Mouse (Mus musculus): Measurements from ENCODE around the gene St3gal3. TPM values are rescaled to one million over a fixed set of nuclear protein-coding genes. Genes with fewer than 3 reads are reported as not detected.

The St3gal3 gene
- polyA plus RNA-seq, 1 experiment, result 19.7 TPM

DNA sequence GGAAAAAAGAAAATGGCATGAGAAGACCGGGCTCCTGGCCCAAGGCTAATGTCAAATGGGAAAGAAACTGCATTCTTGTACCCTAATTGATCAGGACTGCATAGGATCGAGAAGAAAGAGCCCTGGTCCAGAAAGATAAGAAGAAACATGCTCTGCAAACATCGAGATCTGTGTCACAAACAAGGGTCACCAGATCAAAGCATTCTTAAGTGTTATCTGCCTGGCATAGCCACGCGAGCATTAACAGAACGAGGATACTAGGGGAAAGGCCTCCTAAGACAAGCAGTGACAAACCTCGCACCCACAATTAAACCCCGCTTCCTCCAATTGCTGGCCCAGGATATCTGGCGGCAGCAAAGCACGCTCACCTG lies 13.6 kb upstream of the St3gal3 start:
- TF ChIP-seq GATA1 (IDR thresholded peaks at IDR 0.05; ENCODE audit: low read length), result peak; percentile 28

DNA sequence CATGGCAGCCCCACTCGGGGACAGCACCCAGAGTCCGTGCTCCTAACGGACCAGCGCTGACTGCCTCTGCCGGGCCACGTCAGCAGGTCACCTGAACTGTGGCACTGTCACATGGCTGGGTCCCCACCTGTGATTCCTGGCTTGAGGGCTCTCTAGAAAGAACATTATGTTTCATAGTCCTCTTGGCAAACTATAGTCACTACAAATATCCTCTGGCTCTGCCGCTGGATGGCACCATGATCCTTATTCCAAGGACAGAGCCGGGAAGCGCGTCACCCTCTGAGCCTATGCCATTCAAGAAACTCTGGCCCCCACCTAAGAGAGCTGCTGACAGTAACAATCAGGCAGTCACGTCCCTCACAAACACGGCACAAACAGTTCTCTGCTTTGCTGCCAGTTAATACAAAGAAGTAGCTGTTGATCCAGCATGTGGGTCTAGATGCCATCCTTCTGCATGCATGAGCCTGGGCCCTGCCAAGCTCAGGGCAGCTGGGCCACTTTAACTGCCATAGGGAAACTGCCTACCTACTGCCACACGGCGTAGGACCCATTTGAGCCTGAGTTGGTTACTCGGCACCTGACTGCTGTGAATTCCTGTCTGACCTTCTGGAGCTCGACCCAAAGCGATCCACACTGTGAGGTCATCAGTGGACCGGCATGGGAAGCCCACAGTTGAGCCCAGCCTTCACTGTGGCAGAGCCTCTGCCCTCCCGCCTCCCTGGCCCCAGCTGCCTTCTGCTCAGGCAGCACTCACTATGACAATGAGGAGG lies 13.0 kb upstream of the St3gal3 start:
- TF ChIP-seq GATA1 (IDR thresholded peaks at IDR 0.05; ENCODE audit: low read length), result no peak

DNA sequence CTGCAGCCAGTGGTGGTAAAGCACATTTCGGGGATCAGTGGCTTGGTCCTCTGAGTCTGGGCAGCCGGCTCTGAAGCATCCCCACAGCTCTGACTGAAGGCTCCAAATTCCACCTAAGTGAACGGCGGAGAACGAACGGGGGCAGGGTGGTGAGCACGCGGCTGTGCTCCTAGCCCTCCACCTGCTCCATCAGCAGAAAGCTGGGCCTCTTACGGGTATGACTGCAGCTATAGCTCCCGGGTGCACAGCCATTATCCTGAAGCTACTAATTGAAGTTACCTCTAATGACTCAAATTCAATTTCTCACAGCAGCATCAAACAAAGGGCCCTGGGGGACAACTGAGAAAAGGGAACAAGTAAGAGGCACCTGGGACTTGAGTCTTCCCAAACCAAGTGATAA lies 12.4 kb upstream of the St3gal3 start:
- no peak for TF ChIP-seq GATA1 (IDR thresholded peaks at IDR 0.05; ENCODE audit: low read length)

DNA sequence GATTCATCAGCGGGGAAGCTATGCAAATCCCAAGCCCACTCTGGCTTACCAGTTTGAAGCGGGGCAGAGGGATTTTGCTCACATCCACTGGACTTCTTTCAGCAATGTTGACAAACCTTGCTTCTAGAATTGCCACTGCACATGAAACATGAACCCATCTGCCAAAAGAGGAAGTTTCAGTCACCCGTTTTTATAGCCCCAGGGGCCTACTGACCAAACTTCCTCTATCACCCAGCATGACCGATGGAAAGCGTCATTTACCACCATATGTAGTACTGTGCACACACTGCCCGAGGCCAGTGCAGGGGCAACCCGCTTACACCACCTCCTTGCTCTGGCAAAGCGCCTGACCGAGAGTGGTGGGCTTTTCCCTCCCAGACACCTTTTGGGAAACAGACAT lies 9.6 kb upstream of the St3gal3 start:
- TF ChIP-seq GATA1 (IDR thresholded peaks at IDR 0.05; ENCODE audit: low read length), result no peak

DNA sequence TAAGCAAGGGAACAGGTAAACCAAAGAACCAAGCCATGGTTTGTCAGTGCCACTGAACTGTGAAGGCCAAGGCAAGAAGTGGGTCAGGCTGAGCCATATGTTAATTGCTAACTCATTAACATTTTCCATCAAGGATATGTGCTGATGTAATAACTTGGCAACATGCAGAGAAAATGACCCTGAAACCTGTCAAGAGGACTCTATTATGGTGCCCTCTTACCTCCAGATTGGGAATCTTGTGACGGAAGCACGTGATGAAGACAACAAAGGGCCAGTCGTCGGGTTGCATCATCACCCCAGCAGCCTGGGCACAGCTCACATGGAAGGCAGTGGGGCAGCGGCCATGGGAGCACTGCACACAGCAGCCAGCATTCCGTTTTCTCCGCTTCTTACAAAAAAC lies 9.0 kb upstream of the St3gal3 start:
- no peak for TF ChIP-seq GATA1 (IDR thresholded peaks at IDR 0.05; ENCODE audit: low read length)

DNA sequence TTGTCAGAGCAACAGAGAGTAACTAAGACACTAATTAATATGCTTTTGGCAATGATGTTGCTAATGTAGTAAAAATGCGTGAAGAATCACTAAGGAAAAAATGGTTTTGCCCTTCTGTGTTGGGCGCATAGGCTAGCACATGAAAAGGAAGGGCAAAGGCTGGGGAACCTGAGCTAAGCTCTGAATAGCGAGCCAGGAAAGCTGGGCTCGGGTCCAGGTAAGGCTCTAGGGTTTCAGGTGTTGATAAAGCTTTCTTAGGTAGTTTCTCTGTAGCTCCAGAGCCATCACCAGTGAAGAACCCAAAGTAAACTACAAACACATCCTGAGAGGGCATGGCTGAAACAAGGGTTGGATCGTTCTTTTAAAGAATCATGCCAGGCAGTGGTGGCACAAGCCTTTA lies 6.8 kb upstream of the St3gal3 start:
- TF ChIP-seq GATA1 (IDR thresholded peaks at IDR 0.05; ENCODE audit: low read length), result no peak

DNA sequence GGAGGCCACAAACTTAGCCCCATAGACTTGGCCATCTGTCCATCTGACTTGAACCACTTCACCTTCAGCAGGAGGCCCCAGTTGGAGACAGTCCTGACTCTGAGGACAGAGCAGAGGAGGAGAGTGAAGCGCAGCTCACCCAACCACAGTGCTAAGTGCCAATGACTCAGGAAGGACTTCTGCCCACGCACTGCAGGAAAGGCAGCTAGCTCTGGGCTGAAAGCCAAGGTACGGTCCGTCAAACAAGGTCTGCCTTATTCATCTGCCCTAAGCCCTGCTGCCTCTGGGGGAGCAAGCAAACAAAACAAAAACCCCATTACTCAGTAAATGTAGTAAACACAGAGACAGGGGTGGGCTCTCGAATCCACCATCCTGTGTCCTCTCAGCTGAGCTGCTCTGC lies 4.2 kb upstream of the St3gal3 start:
- no peak for TF ChIP-seq GATA1 (IDR thresholded peaks at IDR 0.05; ENCODE audit: low read length)

DNA sequence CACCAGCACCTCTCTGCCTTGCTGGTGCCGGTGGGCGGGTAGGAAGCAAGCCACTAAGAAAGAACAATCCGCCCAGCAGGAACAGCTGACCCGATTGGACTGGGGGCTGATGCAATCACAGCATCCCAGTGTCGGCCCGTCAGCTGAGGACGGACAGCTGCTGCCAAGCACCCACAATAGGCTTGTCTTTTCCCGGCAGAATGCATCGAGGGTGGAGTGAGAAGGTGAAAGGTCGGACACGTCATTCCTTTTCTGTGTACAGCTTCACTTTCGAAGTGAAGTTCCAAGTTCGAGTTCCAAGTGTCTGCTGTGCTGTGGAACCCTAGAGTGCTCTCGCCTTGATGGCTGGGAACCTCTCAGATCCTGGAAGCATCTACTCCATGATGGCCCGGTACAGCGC lies 3.1 kb upstream of the St3gal3 start:
- no peak for TF ChIP-seq GATA1 (IDR thresholded peaks at IDR 0.05; ENCODE audit: low read length)

DNA sequence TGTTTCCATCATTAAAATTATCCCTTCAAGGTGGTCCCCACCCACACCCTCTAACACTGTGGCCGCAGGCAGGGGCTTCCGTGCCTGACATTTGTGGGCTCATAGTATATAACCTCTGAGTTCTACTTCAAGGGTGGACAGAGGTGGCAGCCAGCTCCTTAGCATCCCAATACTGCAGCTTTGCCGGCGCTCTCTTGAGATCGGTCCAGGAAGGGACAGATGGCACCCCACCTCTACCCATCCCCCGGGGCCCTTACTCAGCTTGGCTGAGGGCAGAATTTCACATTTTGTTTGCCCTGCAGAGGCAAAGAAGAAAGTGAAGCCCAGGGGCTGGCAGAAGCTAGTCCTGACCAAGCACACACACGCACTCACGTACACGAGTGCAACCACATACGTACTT lies 2.6 kb upstream of the St3gal3 start:
- no peak for TF ChIP-seq GATA1 (IDR thresholded peaks at IDR 0.05; ENCODE audit: low read length)

DNA sequence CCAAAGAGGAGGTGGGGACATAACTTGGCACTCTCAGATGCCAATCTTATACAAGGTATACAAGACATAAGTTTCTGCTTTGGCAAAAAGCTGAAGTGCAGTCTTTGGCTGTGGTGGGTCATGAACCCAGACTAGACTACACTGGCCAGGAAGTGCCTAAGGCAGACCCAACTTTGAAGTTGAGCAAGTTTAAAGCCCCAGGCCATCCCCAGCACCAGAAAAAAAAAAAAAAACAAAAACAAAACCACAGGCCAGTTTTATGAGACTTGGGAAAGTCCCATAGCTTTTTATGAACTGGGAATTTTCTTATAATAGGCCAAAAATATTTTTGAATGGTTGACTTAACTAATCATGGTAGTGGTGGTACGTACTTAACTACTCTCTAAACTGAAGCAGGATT lies 700 bp upstream of the St3gal3 start:
- TF ChIP-seq GATA1 (IDR thresholded peaks at IDR 0.05; ENCODE audit: low read length), result no peak

DNA sequence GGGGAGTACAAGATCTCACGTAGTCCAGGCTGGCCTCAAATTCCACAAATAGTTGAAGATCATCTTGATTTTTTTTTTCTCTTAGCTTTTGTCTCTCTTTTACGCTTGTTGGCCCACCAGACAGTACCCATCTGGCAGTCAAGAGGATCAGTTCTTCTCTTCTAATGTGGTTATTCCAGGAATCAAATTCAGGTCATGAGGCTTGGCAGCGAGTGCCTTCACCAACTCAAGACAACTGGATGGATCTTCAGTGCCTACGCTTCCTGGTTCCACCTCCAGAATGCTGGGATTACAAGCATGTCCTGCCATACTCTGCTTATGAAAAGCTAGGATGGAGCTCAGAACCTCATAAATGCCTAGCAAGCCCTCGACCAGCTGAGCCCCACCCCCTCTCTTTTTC lies 3.4 kb downstream of the St3gal3 start:
- TF ChIP-seq GATA1 (IDR thresholded peaks at IDR 0.05; ENCODE audit: low read length), result no peak

DNA sequence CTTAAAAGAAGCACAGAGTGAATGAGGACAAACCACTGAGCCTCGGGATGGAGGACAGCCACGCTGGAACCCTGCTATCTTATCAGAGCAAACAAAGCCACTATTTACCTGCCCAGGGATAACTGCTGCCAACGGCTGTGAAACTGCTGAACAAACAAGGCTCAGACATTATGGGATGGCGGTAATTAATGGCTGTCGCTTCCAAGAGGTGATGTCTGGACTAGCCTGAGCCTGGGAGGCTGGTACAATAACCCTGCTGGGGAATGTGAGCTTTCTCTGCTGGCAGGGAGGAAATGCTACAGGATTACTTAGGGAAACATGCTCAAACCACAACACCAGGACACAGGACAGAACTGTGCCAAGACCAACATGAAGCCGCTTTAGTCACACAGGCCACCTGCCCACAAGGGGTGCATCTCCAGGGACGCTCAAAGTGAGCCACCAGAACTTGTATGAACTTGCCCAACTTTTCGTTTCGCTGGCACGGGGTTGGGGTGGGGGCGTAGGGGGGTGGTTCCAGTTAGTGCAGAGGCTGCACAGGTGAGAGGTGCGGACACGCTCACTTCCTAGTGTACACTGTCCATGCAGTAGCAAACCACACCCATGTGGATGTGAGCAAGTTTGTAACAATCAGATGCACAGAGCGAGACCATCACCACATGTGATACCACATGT lies 11.5 kb downstream of the St3gal3 start:
- no peak for TF ChIP-seq GATA1 (IDR thresholded peaks at IDR 0.05; ENCODE audit: low read length)

DNA sequence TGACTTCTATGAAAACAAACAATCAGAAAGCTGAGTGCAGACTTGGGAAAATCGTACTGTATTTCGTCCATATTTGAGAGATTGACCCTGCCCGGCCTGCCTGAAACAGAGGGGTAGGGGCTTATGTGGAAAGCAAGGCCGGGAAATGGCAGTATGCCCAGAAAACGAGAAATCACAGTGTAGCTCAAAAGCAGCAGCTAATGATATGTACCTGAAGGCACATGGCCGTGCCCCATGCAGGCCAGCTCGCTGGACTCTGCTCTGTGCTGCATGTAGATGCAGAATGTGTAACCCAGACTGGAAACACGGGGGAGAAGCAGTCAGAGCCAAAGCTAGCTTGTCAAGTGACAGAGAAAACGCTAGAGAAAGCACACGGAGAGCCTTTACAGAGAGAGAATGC lies 12.6 kb downstream of the St3gal3 start:
- TF ChIP-seq GATA1 (IDR thresholded peaks at IDR 0.05; ENCODE audit: low read length), result no peak

DNA sequence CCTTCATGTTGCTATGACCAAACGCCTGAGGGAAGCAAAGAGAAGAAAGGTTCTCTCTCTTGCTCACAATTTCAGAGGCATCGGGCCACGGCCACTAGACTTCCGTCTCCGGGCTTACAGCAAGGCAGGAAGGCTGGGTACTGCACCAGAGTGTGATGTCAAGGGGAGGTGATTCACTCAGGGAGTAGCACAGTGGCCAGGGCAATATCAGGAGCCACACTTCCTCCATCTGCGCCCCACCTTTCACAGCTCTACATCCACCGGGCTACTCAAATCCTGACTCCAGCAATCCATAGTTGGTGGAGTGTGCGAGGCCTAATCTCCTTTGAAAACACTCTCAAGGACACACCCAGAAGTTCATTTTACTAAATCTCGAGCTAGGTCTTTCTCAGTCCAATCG lies 17.1 kb downstream of the St3gal3 start:
- no peak for TF ChIP-seq GATA1 (IDR thresholded peaks at IDR 0.05; ENCODE audit: low read length)

DNA sequence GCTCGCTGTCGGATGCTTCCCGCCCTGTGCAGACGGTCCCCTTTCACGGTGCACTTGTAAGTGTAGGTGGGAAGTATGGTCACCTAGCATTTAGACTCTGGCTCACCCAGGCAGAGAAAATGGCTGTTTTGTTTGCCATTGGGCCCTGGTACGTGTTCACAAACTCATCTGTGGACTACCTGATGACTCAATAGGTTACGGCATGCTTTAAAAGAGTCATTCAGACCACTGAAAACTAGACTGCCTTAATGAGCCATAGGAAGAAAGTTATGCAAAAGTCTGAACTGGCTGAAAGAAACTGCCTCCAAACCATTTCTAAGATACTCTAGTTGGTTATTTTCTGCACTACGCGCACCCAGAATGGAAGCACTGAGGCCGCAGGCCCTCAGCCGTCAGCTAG lies 18.6 kb downstream of the St3gal3 start:
- TF ChIP-seq GATA1 (IDR thresholded peaks at IDR 0.05; ENCODE audit: low read length), result no peak

DNA sequence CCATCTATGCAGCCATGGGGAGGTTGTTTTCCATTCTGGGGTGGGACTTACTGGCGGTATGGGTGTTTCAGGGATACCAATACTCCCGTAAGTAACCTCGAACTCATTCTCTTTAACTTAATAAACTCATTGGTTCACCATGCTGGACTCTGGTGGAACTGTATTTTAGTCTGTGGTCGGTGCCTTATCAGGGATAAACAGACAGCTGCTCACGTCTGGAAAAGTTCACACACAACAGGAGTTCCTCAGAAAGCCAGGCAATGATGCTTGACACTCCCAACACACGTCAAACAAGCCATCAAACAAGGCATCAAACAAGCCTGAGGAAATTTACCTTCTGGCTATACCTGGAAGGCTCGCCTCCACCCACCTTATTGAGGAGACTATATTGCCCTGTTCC lies 19.6 kb downstream of the St3gal3 start:
- no peak for TF ChIP-seq GATA1 (IDR thresholded peaks at IDR 0.05; ENCODE audit: low read length)

DNA sequence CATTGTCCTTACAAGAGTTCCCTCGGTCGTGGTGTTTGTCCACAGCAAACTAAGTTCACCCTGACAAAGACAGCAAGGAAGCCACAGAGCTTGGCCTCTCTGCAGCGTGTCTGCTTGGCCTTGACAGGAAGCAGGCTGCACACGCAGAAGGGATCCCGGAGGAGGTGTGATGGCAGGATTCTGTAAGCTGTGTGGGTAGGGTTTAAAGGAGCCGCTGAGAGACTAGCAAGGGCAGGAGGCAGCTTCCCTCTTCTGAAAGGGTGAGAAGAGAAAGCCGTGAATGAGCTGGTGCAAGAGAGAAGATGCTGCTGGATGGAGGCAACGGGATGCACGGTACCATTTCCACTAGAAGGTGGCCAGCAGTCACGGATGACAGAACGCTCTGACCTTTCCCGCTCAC lies 22.1 kb downstream of the St3gal3 start:
- no peak for TF ChIP-seq GATA1 (IDR thresholded peaks at IDR 0.05; ENCODE audit: low read length)
